Mouse (Mus musculus): ENCODE measurements around the gene Pex6. TPM values are rescaled to one million over a fixed set of nuclear protein-coding genes. Genes with fewer than 3 reads are reported as not detected.

The Pex6 gene
- total and polyA plus RNA-seq, 3 experiments: 13.7 to 31.8 (median 26.5) TPM

GRCm38 (mm10) chr17:46679843-46680759, 31.2 kb upstream of the Pex6 start:
- TF ChIP-seq CHD1 (IDR thresholded peaks at IDR 0.05; ENCODE audit: low read depth, low read length) (no peak), POLR2A (IDR thresholded peaks at IDR 0.05; ENCODE audit: low read depth, low read length) (peak; percentile 42; the same call in 1 of the 2 replicates), CTCF (conservative IDR thresholded peaks at IDR 0.05 in 1 of 2, IDR thresholded peaks at IDR 0.05 in 1 of 2; ENCODE audit: low read depth in 2 of 2, low read length in 2 of 2) (peak in 1 of 2 experiments; percentile 9; a peak in 1 of 4 replicates), CHD2 (IDR thresholded peaks at IDR 0.05; ENCODE audit: low read length) (peak; percentile 91; the same call in 1 of the 2 replicates), MYC (IDR thresholded peaks at IDR 0.05; ENCODE audit: low read depth, low read length) (0 out of 2 replicates have a peak, but pooled peaks have one; percentile 25), TBP (conservative IDR thresholded peaks at IDR 0.05; ENCODE audit: low read depth, low read length) (no peak), MAZ (IDR thresholded peaks at IDR 0.05; ENCODE audit: low read depth, low read length) (peak; percentile 59; the same call in 1 of the 2 replicates), KAT2A (IDR thresholded peaks at IDR 0.05; ENCODE audit: insufficient replicate concordance, low read length) (no peak), MAX (IDR thresholded peaks at IDR 0.05; ENCODE audit: low read length) (no peak), ZKSCAN1 (IDR thresholded peaks at IDR 0.05; ENCODE audit: borderline replicate concordance, low read depth, low read length) (no peak), ZC3H11A (IDR thresholded peaks at IDR 0.05; ENCODE audit: low read depth, low read length) (no peak), ZNF384 (IDR thresholded peaks at IDR 0.05; ENCODE audit: low read depth, low read length) (no peak), RCOR1 (conservative IDR thresholded peaks at IDR 0.05; ENCODE audit: low read depth, low read length) (no peak), UBTF (IDR thresholded peaks at IDR 0.05; ENCODE audit: low read depth, low read length) (0 out of 2 replicates have a peak, but pooled peaks have one; percentile 36), GABPA (IDR thresholded peaks at IDR 0.05; ENCODE audit: insufficient replicate concordance, low read depth, low read length) (no peak), ELF1 (IDR thresholded peaks at IDR 0.05; ENCODE audit: low read depth, low read length) (peak; percentile 54), USF2 (conservative IDR thresholded peaks at IDR 0.05; ENCODE audit: low read depth, low read length) (no peak), NELFE (IDR thresholded peaks at IDR 0.05; ENCODE audit: low read depth, low read length) (0 out of 2 replicates have a peak, but pooled peaks have one; percentile 21), PAX5 (IDR thresholded peaks at IDR 0.05; ENCODE audit: low read length) (no peak), IRF4 (IDR thresholded peaks at IDR 0.05; ENCODE audit: low read depth, low read length) (no peak), SIN3A (IDR thresholded peaks at IDR 0.05; ENCODE audit: low read length) (peak; percentile 42; the same call in 1 of the 2 replicates)
- Histone ChIP-seq H3K4me2 (ENCODE audit: insufficient read depth, low read depth, poor library complexity, severe bottlenecking) (peak overlapping the region; percentile 81), H3K79me2 (replicated peaks; ENCODE audit: control insufficient read depth, extremely low read depth, insufficient read depth, poor library complexity, severe bottlenecking) (peaks cover 29% of the 10 kb centered on the region), H3K27ac (ENCODE audit: insufficient read depth, low read depth) (peak overlapping the region; percentile 64), H3K4me3 (replicated peaks in 1 of 3; ENCODE audit: low read depth in 2 of 3, low read length in 2 of 3, poor library complexity in 1 of 3) (peak overlapping the region; percentile 77 to 99 (median 86)), H3K27me3 (replicated peaks) (no peaks in the 10 kb centered on the region), H3K36me3 (replicated peaks in 1 of 2; ENCODE audit: control insufficient read depth in 1 of 2, insufficient read depth in 1 of 2, low read length in 1 of 2) (peaks cover 58 to 69% of the 10 kb centered on the region in 2 experiments), H3K4me1 (ENCODE audit: control insufficient read depth in 1 of 2, insufficient read depth in 2 of 2) (peaks cover 7 to 30% of the 10 kb centered on the region in 2 experiments), H3K9me3 (replicated peaks; ENCODE audit: low read length) (no peaks in the 10 kb centered on the region), H3K9ac (ENCODE audit: insufficient read depth, low read depth) (peak overlapping the region; percentile 99)
- peak; percentile 64 for DNase-seq (ENCODE audit: extremely low read depth)
- dilution Hi-C loops (cut with MboI; ENCODE audit: extremely low pct_ligation_motif_present, extremely low pct_unique_long_range_greater_than_20kb, low sequenced_read_pairs): no loop called here
- in situ Hi-C loops (cut with MboI; ENCODE audit: low pct_ligation_motif_present, low pct_unique_long_range_greater_than_20kb, low sequenced_read_pairs): no loop called here

Data from CH12.LX (cell line).